Mouse (Mus musculus) inflammation-experienced regulatory T-cells (primary cell): ENCODE data around the gene Coq9. TPM values are rescaled to one million over a fixed set of nuclear protein-coding genes. Genes with fewer than 3 reads are reported as not detected.

ENCODE experiments used
- polyA plus RNA-seq, 2 experiments: library from polyadenylated mRNA; unstranded; fragments of 100-300 nt; shearing (Covaris generic); gene quantifications; one replicate each; pipeline ENCODE4 v1.2.1; 2017

The Coq9 gene
- 10 to 100 TPM; 60.5 to 66.0 TPM for polyA plus RNA-seq

DNA sequence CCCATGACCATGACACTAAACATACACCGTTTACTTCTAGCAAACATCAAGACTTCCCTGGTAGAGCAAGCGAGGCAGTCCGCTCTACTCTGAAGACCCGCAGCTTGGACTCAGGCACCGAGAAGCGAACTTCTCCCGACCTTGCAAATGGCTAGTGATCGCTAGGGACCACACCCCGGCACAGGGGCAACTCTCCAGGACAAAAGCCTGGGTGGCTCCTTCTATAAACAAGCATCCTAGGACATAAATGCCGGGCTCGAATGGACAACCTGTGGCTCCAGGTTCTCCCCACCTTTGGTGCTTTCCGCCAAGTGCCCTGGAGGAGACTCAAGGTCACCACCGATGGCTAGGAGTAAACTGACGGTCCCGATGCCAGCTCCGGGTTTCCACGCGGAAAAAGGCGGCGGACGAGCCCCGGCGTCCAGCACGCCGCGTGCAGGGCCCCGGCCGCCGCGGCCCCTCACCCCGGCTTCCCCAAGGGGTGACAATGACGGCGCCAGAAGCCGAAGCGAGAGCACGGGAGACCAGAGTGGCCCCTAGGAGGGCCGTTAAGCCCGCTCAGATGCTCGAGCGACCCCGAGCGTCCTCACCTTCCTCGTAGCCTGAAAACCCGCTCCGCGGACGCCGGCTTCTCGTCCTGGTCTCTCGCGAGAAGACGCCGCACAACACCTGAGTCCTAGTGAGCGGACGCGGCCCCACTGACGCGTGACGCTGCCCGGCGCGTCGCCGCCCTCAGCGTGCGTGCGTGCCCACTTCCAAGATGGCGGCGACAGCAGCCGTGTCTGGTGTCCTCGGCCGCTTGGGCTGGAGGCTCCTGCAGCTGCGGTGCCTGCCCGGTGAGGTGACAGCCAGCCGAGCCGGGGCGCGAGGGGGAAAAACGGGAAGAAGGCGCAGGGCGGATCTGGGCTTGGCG, at the start of gene Coq9, which contains the start of gene Ciapin1:
Gene Coq9, plus strand, starts transcription at position 660 of the 913 bp plus-strand sequence.
Gene Ciapin1, minus strand, starts transcription at position 697 of the 913 bp plus-strand sequence.

DNA sequence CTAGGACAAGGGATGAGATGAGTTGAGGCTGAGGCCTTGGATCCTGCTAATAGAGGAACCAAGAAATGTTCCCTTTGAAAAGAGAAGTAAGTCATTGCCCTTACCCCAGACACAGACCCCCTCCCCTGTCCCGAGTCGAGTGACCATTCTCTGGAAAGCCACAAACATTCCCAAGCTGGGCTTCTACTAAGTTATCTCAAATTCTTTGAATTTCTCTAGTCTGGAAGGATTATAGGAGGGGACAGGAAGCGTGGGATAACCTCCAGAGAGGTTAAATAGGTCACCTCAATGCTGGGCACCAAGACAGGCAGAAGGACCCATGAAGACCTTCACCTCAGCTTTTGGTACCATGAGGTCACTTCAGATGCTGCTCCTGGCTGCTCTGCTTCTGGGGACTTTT, 28.0 kb upstream of the Coq9 start, which contains the start of gene Ccl17:
Gene Ccl17, plus strand, starts transcription at position 301 of the 400 bp plus-strand sequence.

DNA sequence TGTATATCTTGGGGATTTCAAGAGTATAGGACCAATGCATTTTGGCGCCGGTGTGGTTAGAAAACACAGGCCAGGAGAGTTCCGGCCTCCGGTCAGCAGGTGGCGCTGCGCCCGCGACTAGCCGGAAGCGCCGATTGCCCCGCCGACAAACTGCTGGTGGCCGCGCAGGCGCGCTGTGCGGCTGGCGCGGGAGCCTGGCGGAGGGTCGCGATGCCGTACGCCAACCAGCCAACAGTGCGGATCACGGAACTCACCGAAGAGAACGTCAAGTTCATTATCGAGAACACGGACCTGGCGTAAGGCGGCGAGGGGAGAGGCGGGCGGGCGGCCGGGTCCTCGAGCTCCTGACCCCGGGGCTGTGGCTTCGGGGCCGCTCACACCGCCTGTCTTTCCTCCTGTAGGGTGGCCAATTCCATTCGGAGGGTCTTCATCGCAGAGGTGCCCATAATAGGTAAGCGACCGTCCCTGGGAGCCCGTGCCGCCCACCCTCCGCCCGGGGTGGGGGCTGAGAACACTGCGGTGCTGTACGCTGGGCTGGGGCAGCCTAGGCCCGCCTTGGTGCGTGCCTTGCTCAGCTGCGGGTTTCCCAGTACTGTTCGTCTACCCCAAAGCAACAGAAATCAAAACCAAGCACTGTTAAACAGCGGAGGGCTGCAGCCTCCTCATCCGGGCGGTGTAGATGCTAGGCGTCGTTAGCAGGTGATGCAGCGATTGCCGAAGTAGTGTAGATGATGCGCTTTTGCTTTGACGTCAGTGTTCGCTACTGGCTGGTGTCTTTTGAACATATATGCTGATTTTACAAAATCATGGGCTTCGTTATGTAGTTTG, 19.4 kb downstream of the Coq9 start, which contains the start of gene Polr2c:
Gene Polr2c, plus strand, starts transcription at position 105 of the 828 bp plus-strand sequence.

DNA sequence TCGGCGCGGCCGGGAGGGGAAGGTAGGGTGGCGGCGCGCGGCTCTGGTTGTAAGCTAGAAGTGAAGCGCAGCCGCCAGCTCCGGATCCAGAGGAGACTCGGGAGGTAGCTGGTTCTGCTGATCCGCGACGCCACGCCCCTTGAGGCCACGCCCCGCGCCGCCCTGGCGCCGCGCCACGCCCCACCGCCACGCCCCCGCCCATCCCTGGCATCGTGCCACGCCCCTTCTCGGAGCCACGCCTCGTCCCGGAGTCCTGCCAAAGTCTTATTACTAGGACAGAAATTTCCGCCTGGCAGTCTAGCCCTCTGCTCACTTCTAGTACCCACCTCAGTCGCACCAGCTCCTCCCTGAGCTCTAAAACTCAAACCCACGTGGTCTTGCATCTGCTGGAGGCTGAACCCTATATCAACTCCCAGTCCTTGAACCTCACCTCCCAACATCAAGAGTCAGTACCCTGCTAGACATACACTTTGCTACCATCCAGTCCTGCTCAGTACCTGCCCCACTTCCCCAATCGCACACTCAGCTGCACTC, 38.1 kb downstream of the Coq9 start, which contains the start of gene Dok4:
Gene Dok4, minus strand, starts transcription at position 134 of the 534 bp plus-strand sequence.

Other genes with a start within 250 kb of the Coq9 start
- 10 to 100 TPM; 55.0 to 83.0 TPM for gene Rspry1, start 236.4 kb upstream of the Coq9 start, polyA plus RNA-seq
- gene Fam192a, start 236.3 kb upstream of the Coq9 start, polyA plus RNA-seq: 10 to 100 TPM; 76.4 to 80.7 TPM
- gene Arl2bp, start 171.7 kb upstream of the Coq9 start, polyA plus RNA-seq: 100 to 1,000 TPM; 174 to 176 TPM
- gene Pllp, start 142.0 kb upstream of the Coq9 start, polyA plus RNA-seq: under 1 TPM in 1 of 2 experiments, not detected in 1; 0.92 TPM
- gene Ccl22, start 92.7 kb upstream of the Coq9 start, polyA plus RNA-seq: under 1 TPM in 1 of 2 experiments, not detected in 1; 0.13 TPM
- under 1 TPM in 1 of 2 experiments, not detected in 1; 0.10 TPM for gene Cx3cl1, start 66.3 kb upstream of the Coq9 start, polyA plus RNA-seq
- under 1 TPM in 1 of 2 experiments, not detected in 1; 0.59 TPM for gene Ccl17, start 27.9 kb upstream of the Coq9 start, polyA plus RNA-seq
- 10 to 100 TPM; 90.5 to 98.2 TPM for gene Ciapin1, start within 50 bp of the Coq9 start, polyA plus RNA-seq
- 100 to 1,000 TPM in 1 of 2 experiments, 10 to 100 TPM in 1; 93.8 to 107 TPM for gene Polr2c, start 19.1 kb downstream of the Coq9 start, polyA plus RNA-seq
- 1 to 10 TPM in 1 of 2 experiments, under 1 TPM in 1; 0.11 to 4.4 TPM for gene Dok4, start 38.0 kb downstream of the Coq9 start, polyA plus RNA-seq
- 1 to 10 TPM in 1 of 2 experiments, under 1 TPM in 1; 0.13 to 1.8 TPM for gene Ccdc102a, start 79.8 kb downstream of the Coq9 start, polyA plus RNA-seq
- under 1 TPM; 0.82 to 0.93 TPM for gene Adgrg5, start 85.4 kb downstream of the Coq9 start, polyA plus RNA-seq
- 1 to 10 TPM; 2.4 to 2.5 TPM for gene Adgrg1, start 136.4 kb downstream of the Coq9 start, polyA plus RNA-seq
- gene Adgrg3, start 179.4 kb downstream of the Coq9 start, polyA plus RNA-seq: 1 to 10 TPM in 1 of 2 experiments, not detected in 1; 1.1 TPM
- 1 to 10 TPM in 1 of 2 experiments, under 1 TPM in 1; 0.16 to 1.6 TPM for gene Drc7, start 216.8 kb downstream of the Coq9 start, polyA plus RNA-seq
- 10 to 100 TPM; 19.5 to 20.9 TPM for gene Katnb1, start 242.9 kb downstream of the Coq9 start, polyA plus RNA-seq